Mouse (Mus musculus) midbrain, embryonic 16.5 days (tissue): ENCODE measurements around the gene Cdhr4. TPM values are rescaled to one million over a fixed set of nuclear protein-coding genes. Genes with fewer than 3 reads are reported as not detected.

Experiments
- ATAC-seq: fragments of 200-750 bp; cut with Nextera tagmentation; 2 replicates; pipeline ENCODE4 v1.8.0; 2017; ENCODE audit warnings: moderate TSS enrichment
- H3K27ac ChIP-seq: fragments of 300-500 bp; sonication (generic); 2 replicates; pipeline ENCODE4 v1.5.1; 2014; ENCODE audit warnings: mild to moderate bottlenecking, low read length, mixed read lengths
- H3K27me3 ChIP-seq: fragments of 300-500 bp; sonication (generic); 2 replicates; pipeline ENCODE4 v1.6.1; 2014; ENCODE audit warnings: low read depth, low read length, mixed read lengths; ENCODE audit not compliant: control insufficient read depth, insufficient read depth
- H3K36me3 ChIP-seq: fragments of 300-500 bp; sonication (generic); 2 replicates; pipeline ENCODE4 v1.6.1; 2014; ENCODE audit warnings: mild to moderate bottlenecking, low read length, moderate library complexity, mixed read lengths; ENCODE audit not compliant: control insufficient read depth, insufficient read depth
- H3K4me1 ChIP-seq: fragments of 300-500 bp; sonication (generic); 2 replicates; pipeline ENCODE4 v1.6.1; 2014; ENCODE audit warnings: mild to moderate bottlenecking, low read length, mixed read lengths; ENCODE audit not compliant: control insufficient read depth, insufficient read depth
- H3K4me2 ChIP-seq: fragments of 300-500 bp; sonication (generic); 2 replicates; pipeline ENCODE4 v1.6.1; 2014; ENCODE audit warnings: mild to moderate bottlenecking, low read length, mixed read lengths
- H3K4me3 ChIP-seq: fragments of 300-500 bp; sonication (generic); 2 replicates; pipeline ENCODE4 v1.5.1; 2014; ENCODE audit warnings: low read depth, mild to moderate bottlenecking, low read length, moderate library complexity, mixed read lengths
- H3K9ac ChIP-seq: fragments of 300-500 bp; sonication (generic); 2 replicates; pipeline ENCODE4 v1.6.1; 2014; ENCODE audit warnings: low read depth, low read length, mixed read lengths
- H3K9me3 ChIP-seq: fragments of 300-500 bp; sonication (generic); replicated peaks from 2 replicates; pipeline ENCODE4 v1.6.1; 2014; ENCODE audit warnings: mild to moderate bottlenecking, low read length, mixed read lengths; ENCODE audit not compliant: control insufficient read depth, poor library complexity, severe bottlenecking
- WGBS: fragments of 180-500 bp; shearing (Covaris S2); extraction: QIAGEN DNeasy Blood & Tissue Kit; methylation state at CpG from one replicate; pipeline ENCODE4 v1.1.7; 2014; 5-methylcytosine and 5-hydroxymethylcytosine counted together
- polyA plus RNA-seq: library from polyadenylated mRNA; unstranded; fragments of >200 nt; fragmentation: Nextera tagmentation; extraction: Ambion mirVana; gene quantifications from 2 replicates; pipeline ENCODE4 v1.2.1, GENCODE M21; 2015

Cdhr4 gene
- polyA plus RNA-seq, 1 experiment from 2014 or later = 1.2 TPM

DNA sequence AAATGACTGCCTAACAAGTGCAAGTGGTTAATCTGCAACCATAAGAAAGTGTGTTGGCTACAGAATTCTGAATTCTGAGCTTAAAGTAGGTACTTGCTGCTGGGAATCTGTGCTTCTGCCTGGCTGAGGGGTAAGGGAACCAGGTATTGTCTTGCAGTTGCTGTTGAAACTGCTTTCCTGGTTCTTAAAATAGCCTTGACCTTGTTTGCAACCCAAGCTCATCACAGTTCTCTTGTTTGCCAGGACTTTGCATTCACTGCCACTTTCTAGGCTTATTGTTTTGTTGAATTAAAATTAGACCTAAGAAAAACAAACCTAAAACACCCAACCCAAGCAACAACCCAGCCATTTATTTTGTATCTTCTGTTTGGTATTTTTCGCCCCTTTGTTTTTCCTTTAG lies 28.4 kb downstream of the Cdhr4 start:
- H3K27ac ChIP-seq = no peak overlapping the region
- no peaks in the 10 kb centered on the region for H3K9me3 ChIP-seq
- peaks cover 6% of the 10 kb centered on the region; the same call in 1 of the 2 replicates for H3K4me1 ChIP-seq
- H3K9ac ChIP-seq = no peak overlapping the region
- H3K4me2 ChIP-seq = no peak overlapping the region
- WGBS = 84% methylated on average over 1 of the region's 1 CpGs
- ATAC-seq = no peak
- no peak overlapping the region for H3K4me3 ChIP-seq
- no peaks in the 10 kb centered on the region for H3K27me3 ChIP-seq
- H3K36me3 ChIP-seq = peaks cover 7% of the 10 kb centered on the region

GRCm38 (mm10) chr9:108023216-108023615 lies 30.9 kb downstream of the Cdhr4 start:
- Histone ChIP-seq H3K9me3 (no peaks in the 10 kb centered on the region), H3K9ac (no peak overlapping the region), H3K4me1 (peaks cover 6% of the 10 kb centered on the region; the same call in 1 of the 2 replicates), H3K36me3 (peaks cover 16% of the 10 kb centered on the region), H3K4me3 (no peak overlapping the region), H3K27ac (no peak overlapping the region), H3K4me2 (no peak overlapping the region), H3K27me3 (no peaks in the 10 kb centered on the region)
- ATAC-seq = no peak
- WGBS = 89% methylated on average over 3 of the region's 3 CpGs

DNA sequence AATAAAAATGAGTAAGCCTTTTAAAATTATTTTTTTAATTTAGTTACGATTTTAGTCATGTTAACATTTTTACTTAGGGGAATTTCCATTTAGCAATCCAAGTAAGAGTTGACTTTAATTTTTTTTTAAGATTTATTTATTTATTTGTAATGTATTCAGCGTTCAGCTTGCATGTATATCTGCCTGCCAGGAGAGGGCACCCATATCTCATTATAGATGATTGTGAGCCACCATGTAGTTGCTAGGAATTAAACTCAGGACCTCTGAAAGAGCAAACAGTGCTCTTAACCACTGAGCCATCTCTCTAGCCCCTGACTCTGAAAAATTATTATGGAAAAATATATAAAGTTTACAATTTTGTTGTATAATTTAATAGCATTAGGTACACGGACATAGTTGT lies 34.3 kb downstream of the Cdhr4 start:
- Histone ChIP-seq H3K9me3 (no peaks in the 10 kb centered on the region), H3K27ac (no peak overlapping the region), H3K27me3 (no peaks in the 10 kb centered on the region), H3K36me3 (peaks cover 16% of the 10 kb centered on the region), H3K4me2 (no peak overlapping the region), H3K4me3 (no peak overlapping the region), H3K9ac (no peak overlapping the region), H3K4me1 (no peaks in the 10 kb centered on the region)
- no peak for ATAC-seq
- whole genome bisulfite sequencing = 96% methylated on average over 3 of the region's 3 CpGs

DNA sequence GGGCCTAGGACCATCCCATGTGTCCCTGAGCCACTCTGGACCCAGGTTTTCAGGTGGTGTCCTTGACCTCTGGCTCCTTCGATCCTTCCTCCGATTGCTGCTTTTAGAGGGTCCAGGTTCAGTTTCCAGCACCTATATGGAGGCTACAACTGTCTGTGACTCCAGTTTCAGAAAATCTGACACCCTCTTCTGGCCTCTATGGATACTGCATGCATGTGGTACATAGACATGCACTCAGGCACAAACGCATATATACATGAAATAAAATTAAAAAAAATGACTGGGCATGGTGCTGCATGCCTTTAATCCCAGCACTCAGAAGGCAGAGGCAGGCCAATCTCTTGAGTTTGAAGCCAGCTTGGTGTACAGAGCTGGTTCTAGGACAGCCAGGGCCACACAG lies 35.6 kb downstream of the Cdhr4 start:
- WGBS = 97% methylated on average over 3 of the region's 3 CpGs
- no peak overlapping the region for H3K9ac ChIP-seq
- H3K4me1 ChIP-seq = no peaks in the 10 kb centered on the region
- ATAC-seq = no peak
- no peaks in the 10 kb centered on the region for H3K9me3 ChIP-seq
- peaks cover 21% of the 10 kb centered on the region for H3K36me3 ChIP-seq
- no peak overlapping the region for H3K4me2 ChIP-seq
- H3K27ac ChIP-seq = no peak overlapping the region
- H3K27me3 ChIP-seq = no peaks in the 10 kb centered on the region
- H3K4me3 ChIP-seq = no peak overlapping the region

GRCm38 (mm10) chr9:108032126-108032525 lies 39.8 kb downstream of the Cdhr4 start:
- no peak overlapping the region for H3K27ac ChIP-seq
- WGBS = 89% methylated on average over 5 of the region's 5 CpGs
- no peak for ATAC-seq

DNA sequence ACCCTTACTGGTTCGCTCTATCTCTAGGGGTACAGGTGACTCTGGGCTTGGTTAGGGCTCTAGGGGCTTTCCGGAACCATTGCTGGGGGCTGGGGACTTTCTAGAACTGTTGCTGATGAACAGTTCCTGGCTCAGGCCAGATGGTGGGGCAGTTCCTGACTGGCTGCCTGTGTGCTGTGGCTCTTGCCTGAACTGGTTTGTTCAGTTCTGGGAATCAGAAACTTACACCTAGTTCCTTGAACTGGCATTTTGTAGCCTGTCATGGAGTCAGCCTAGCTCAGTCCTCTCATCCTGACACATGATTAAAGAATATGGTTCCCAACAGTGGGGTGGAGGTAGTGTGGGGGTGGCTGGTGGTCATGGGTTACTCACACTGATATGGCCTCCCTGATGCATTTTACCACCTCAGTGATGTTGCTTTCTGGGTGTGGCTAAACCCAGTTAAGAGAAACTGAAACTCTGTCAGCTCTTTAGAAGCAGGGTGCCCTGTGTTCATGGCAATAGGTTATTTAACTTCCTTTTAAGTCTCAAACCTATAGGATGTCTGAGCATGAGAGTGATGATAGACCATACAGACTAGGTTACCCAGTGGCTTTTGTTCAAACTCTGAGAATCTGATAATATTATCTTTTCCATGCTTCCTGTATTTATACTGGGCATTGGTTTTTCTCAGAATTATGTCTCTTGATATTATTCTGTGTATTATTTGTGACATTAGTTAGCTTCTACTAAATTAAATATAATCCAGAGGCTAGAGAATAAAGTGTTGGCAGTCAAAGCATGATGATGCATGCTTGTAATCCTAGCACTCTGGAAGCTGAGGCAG lies 43.2 kb downstream of the Cdhr4 start:
- Histone ChIP-seq H3K27ac (no peak overlapping the region), H3K4me1 (no peaks in the 10 kb centered on the region), H3K36me3 (peaks cover 20% of the 10 kb centered on the region), H3K9ac (no peak overlapping the region), H3K4me2 (no peak overlapping the region), H3K4me3 (no peak overlapping the region), H3K9me3 (no peaks in the 10 kb centered on the region), H3K27me3 (no peaks in the 10 kb centered on the region)
- WGBS = 96% methylated on average over 2 of the region's 2 CpGs
- no peak for ATAC-seq

More at GRCm38 (mm10) chr9:108032126-108032525, 39.8 kb downstream of the Cdhr4 start:
- Histone ChIP-seq H3K9me3 (no peaks in the 10 kb centered on the region), H3K9ac (no peak overlapping the region), H3K4me3 (no peak overlapping the region), H3K27me3 (no peaks in the 10 kb centered on the region), H3K36me3 (peaks cover 25% of the 10 kb centered on the region), H3K4me2 (no peak overlapping the region), H3K4me1 (no peaks in the 10 kb centered on the region)

GRCm38 (mm10) chr9:108044751-108045492 lies 52.6 kb downstream of the Cdhr4 start:
- WGBS = 97% methylated on average over 8 of the region's 8 CpGs
- no peak overlapping the region for H3K4me3 ChIP-seq
- no peak for ATAC-seq
- H3K9me3 ChIP-seq = no peaks in the 10 kb centered on the region
- peaks cover 10% of the 10 kb centered on the region for H3K4me1 ChIP-seq
- H3K4me2 ChIP-seq = no peak overlapping the region
- no peak overlapping the region for H3K27ac ChIP-seq
- H3K36me3 ChIP-seq = peaks cover 26% of the 10 kb centered on the region
- H3K9ac ChIP-seq = no peak overlapping the region
- no peaks in the 10 kb centered on the region for H3K27me3 ChIP-seq

GRCm38 (mm10) chr9:108046582-108046981 lies 54.3 kb downstream of the Cdhr4 start:
- ATAC-seq = no peak
- no peak overlapping the region for H3K27ac ChIP-seq
- no peaks in the 10 kb centered on the region for H3K9me3 ChIP-seq
- no peak overlapping the region for H3K9ac ChIP-seq
- 85% methylated on average over 4 of the region's 4 CpGs for WGBS
- peaks cover 21% of the 10 kb centered on the region for H3K36me3 ChIP-seq
- peaks cover 16% of the 10 kb centered on the region for H3K4me1 ChIP-seq
- H3K4me3 ChIP-seq = no peak overlapping the region
- H3K4me2 ChIP-seq = no peak overlapping the region
- H3K27me3 ChIP-seq = no peaks in the 10 kb centered on the region
